Mouse (Mus musculus): Measurements from ENCODE around the gene Heca.
"Not testable (repeated sequence)": the region's sequence is repeated elsewhere in the genome, so short reads cannot be mapped to it uniquely, and the experiment has no call there.

Heca gene

GRCm38 (mm10) chr10:17947960-17948730 lies at the start of gene Heca:
Gene Heca, minus strand, starts transcription at chr10:17948067.
- peak; percentile 61 for DNase-seq (ENCODE audit: low spot score)

DNA sequence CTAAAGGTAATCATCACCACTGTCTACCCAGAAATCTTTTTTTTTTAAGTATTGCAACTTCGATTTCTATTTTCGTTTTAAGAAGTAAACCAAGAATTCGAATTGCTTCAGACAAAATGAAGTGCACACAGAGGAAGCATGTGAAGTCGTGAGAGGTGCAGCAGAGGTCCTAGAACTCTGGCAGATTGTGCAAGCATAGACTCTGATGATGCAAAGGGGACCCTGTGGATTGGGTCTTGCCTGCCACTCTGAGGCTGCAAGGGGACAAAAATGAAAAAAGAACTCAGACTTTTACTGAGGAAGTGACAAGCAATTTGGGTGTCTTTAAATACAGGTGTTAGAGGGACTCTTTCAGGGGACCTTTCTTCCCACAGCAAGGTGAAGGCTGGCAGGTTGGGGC lies 42.7 kb upstream of the Heca start:
- DNase-seq (ENCODE audit: low spot score): no peak

- DNase-seq (ENCODE audit: low spot score): no peak
Observed at GRCm38 (mm10) chr10:17989136-17989535, 41.3 kb upstream of the Heca start.

DNA sequence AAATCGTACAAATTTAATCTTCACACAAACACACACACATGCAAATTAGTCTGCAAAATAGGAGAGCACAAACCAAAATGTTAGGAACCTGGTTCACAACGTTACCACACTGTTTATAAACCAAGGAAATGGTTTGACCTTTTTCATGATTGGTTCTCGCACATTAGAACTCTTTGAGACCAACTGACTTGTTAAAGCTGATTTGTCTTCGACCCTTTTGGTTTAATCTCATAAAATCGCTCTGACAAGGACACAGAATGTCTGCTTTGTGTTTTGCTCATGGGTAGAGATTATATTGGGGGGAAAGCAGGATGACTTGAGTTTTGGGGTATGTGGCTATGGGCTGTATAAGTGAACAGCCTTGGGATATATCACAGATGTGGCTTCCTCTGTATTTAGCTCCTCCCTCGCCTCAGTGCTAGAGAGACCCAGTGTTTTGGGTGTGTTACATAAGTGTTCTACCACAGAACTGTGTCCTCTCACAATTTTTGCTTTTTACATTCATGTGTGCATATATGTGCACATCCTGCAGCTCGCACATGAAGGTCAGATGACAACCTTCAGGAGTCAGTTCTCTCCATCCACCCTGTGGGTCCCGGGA lies 40.1 kb upstream of the Heca start:
- no peak for DNase-seq (ENCODE audit: low spot score)

DNA sequence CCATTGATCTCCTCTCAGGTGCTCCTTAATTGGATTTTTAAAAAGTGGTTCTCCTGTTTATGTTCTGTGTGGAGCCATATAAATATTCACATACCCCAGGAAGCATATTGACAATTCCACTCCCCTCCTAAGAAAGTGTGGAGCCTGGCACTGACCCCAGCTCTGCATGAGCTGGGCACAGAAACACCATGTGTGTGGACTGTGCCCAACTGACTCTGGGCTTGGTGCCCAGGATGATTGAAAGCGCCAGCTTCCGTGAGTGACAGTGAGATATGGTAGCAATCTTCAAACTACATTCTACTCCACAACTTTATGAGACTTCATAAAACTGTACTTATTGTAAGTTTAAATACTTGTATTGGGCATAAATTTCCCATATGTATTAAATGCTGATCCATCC lies 35.4 kb upstream of the Heca start:
- DNase-seq (ENCODE audit: low spot score): no peak

GRCm38 (mm10) chr10:17966090-17966489 lies 18.2 kb upstream of the Heca start:
- DNase-seq (ENCODE audit: low spot score): no peak

- DNase-seq (ENCODE audit: low spot score): no peak
Observed at GRCm38 (mm10) chr10:17950761-17951160, 2.9 kb upstream of the Heca start.

DNA sequence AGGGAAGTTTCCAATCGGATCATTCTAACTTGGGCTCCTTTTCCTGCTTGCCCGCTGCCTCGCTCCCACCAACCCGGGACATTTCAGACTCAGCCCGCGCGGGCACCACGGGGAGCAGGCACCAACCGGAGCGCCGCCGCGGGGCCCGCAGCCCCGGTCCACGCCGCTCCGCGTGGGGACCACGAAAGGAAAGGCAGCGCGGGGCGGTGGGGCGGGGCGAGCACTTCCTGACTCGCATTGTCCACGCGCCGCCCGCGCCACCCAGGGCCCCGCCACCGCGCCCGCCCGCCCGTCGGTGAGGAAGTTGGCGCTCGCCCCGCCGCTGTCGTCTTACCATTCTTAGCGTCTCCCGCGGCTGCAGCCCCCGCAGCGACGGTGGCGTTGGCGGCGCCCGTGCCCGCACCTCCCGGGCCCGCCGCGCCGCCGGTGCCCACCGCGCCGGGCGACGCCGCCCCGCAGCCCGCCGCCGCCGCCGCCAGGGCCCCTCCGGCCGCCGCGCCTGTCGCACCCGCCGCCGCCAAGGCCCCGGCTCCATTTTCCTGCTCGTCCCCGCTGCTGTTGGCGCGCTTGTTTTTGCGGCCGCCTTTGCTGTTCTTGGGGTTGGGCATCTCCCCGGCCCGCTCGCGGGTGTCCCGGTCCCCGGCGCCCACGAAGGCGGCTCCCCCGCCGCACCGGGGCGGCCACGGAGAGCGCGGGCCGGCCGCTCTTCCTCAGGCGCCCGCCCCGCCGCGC lies 526 bp downstream of the Heca start:
- peak; percentile 25 for DNase-seq (ENCODE audit: low spot score)

GRCm38 (mm10) chr10:17946799-17947174 lies 1.1 kb downstream of the Heca start:
- not testable (repeated sequence) for DNase-seq (ENCODE audit: low spot score)

DNA sequence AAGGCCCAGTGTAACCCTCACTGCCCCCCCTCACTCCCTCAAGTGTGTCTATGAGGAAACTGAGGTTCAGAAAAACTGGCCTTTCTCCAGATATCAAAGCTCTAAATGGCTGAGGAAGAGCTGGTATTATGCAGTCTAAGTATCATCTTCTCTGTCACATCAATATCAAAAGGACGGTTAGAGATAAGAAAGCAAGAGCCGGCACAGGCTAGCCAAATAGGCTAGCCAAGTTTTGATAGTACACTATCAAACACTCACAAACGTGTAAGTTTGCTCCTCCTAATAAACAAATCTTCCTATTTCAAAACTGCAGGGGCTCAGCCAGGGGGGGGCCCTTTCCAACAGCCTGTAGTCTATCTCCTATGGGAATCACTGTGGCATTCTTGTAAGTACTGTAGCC lies 1.8 kb downstream of the Heca start:
- no peak for DNase-seq (ENCODE audit: low spot score)

GRCm38 (mm10) chr10:17933622-17934021 lies 14.2 kb downstream of the Heca start:
- DNase-seq (ENCODE audit: low spot score): no peak

DNA sequence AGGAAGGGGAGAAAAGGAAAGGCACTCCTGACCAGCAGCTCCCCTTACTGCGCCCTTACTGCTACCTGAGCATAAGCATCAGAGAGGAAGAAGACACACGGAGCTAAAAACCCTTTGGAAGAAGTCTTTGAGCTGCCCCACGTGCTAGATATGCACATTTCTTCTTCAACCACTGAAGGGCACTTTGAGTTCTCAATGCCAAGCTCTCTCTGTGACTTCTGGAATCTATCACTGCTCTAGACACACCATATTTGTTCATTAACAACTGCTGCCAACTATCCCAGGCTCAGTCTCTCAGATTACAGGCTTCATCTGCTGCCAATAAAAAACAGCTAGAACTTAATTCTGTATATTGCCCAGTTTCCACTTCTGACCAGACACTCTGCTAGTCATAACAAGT lies 15.7 kb downstream of the Heca start:
- DNase-seq (ENCODE audit: low spot score): no peak

DNA sequence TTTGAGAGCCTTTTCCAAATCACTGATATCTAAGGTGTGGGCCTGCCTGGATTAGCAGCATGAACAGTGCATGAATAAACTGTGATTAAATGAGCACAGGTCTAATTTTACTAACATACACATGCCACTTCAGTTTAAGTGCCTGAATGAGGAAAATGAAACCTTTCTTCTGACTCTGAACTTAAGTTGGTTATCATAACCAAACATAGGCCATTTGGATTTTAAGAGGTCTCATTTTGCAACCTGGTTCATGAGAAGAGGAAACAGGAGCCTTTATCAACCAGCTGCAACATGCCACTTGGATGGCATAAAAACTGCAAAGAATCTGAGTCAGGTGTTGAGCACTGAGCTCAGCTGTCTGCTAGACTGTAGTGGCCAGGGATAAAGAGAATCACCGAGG lies 16.7 kb downstream of the Heca start:
- DNase-seq (ENCODE audit: low spot score): no peak

- DNase-seq (ENCODE audit: low spot score): no peak
Observed at GRCm38 (mm10) chr10:17930445-17931083, 17.3 kb downstream of the Heca start.

DNA sequence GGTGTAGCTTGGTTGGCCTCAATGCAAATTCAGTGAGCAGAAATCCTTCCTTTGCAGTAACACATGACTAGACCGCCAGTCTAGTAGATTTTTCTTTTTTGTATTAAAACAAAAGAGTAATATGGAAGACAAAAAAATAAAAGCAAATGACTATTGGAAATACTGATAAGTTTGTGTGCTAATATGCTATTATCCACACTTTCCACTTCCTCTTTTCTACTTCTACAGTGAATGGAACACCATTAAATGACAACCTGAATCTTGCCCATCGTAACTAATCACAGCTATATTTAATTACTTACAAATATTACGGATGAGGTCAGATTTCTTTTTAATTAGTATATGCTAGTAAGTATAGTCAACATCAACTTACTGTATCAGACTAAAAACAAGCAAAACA lies 22.7 kb downstream of the Heca start:
- no peak for DNase-seq (ENCODE audit: low spot score)

DNA sequence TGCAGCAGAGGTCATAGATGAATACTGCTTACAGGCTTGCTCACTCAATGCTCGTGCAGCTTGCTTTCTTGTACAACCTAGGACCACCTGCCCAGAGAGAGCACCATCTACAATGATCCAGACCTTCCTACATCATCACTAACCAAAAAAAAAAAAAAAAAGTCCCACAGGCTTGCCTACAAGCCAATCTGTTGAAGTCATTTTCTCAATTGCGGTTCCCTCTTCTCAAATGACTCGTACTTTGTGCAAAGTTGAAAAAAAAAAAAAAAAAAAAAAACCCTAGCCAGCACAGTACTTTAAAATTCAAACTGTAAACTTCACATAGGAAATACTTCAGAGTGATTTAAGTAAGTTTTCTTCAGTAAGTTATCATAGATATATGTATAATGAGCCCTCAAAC lies 23.7 kb downstream of the Heca start:
- no peak for DNase-seq (ENCODE audit: low spot score)

GRCm38 (mm10) chr10:17921381-17921780 lies 26.5 kb downstream of the Heca start:
- no peak for DNase-seq (ENCODE audit: low spot score)

- no peak for DNase-seq (ENCODE audit: low spot score)
Observed at GRCm38 (mm10) chr10:17919971-17920370, 27.9 kb downstream of the Heca start.

- no peak for DNase-seq (ENCODE audit: low spot score)
Observed at GRCm38 (mm10) chr10:17919032-17919431, 28.8 kb downstream of the Heca start.

DNA sequence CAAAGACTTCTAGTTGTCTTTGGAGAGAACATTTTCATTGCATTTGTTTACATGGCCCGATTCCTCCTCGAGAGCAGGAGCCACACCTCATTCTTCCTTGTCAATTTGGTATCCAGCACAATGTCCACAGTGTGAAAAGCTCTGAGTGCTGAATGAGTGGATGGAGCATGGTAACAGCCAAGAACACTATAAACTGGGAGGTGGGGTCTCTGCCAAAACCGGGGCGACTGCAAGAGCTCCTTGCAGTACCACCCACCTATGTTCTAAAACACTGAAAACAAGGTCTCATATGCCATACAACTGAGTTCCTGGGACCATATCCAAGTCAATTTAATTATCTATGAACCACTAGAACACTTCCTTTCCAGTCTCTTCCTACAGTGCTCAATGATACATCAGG lies 39.1 kb downstream of the Heca start:
- DNase-seq (ENCODE audit: low spot score): no peak

DNA sequence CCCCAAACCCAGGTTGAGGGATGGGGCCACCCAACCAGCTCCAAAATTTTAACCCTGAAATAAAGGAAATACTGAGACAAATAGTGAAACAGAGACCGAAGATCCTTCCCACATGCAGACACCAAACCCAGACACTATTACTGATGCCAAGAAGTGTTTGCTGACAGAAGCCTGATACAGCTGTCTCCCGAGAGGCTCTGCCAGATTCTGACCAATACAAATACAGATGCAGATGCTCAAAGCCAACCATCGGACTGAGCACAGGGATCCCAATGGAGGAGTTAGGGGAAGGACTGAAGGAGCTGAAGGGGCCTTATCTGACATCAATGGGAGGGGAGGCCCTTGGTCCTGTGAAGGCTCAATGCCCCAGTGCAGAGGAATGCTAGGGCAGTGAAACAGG lies 41.5 kb downstream of the Heca start:
- not testable (repeated sequence) for DNase-seq (ENCODE audit: low spot score)

GRCm38 (mm10) chr10:17903449-17903848 lies 44.4 kb downstream of the Heca start:
- no peak for DNase-seq (ENCODE audit: low spot score)

- DNase-seq (ENCODE audit: low spot score): no peak
Observed at GRCm38 (mm10) chr10:17880724-17881123, 67.1 kb downstream of the Heca start.

Data from urinary bladder, postnatal 10 days (tissue).